Mouse (Mus musculus): Measurements from ENCODE around the gene Gabrg3. TPM values are rescaled to one million over a fixed set of nuclear protein-coding genes. Genes with fewer than 3 reads are reported as not detected.
A peak's percentile ranks its signal among the peaks of the same experiment; 100 is the strongest.

Gabrg3 gene
- polyA plus RNA-seq, 1 experiment from 2014 or later: 7.5 TPM

- H3K4me3 ChIP-seq: no peak overlapping the region
- WGBS: 17% methylated on average over 5 of the region's 5 CpGs
- no peak overlapping the region for H3K4me2 ChIP-seq
- ATAC-seq (ENCODE audit: low FRiP score, low read depth): no peak
- no peak overlapping the region for H3K9ac ChIP-seq
- no peaks in the 10 kb centered on the region for H3K9me3 ChIP-seq
- peaks cover 6% of the 10 kb centered on the region; the same call in 1 of the 2 replicates for H3K4me1 ChIP-seq (replicated peaks)
- H3K36me3 ChIP-seq: no peaks in the 10 kb centered on the region
- H3K27ac ChIP-seq (replicated peaks): no peak overlapping the region
- H3K27me3 ChIP-seq: no peaks in the 10 kb centered on the region
These were observed 233.2 kb downstream of the Gabrg3 start for GRCm38 (mm10) chr7:57153743-57154142.

DNA sequence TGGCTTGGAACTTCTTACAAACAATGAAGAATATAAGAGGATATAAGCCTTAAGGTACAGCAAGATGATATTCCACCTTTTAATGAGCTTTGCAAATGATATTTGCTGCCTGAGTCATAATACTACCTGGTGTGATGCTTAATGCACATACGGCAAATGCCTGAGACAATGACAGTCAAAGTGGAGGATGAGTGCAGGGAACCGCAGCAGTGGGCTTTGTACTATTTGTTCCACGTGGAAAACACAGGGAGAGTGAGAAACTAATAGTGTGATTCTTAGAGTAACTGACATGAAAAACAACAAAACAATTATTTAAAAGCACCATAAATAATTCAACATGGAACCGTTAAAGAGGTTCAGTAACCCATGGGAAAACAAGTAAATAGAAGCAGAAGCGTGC is 236.2 kb downstream of the Gabrg3 start:
- H3K27me3 ChIP-seq: no peaks in the 10 kb centered on the region
- no peak overlapping the region for H3K4me2 ChIP-seq
- H3K27ac ChIP-seq (replicated peaks): no peak overlapping the region
- no peak overlapping the region for H3K4me3 ChIP-seq
- WGBS: 53% methylated on average over 5 of the region's 5 CpGs
- ATAC-seq (ENCODE audit: low FRiP score, low read depth): no peak
- H3K36me3 ChIP-seq: no peaks in the 10 kb centered on the region
- H3K9me3 ChIP-seq: no peaks in the 10 kb centered on the region
- H3K9ac ChIP-seq: no peak overlapping the region
- peaks cover 6% of the 10 kb centered on the region; the same call in 1 of the 2 replicates for H3K4me1 ChIP-seq (replicated peaks)

GRCm38 (mm10) chr7:57138072-57138704 is 248.8 kb downstream of the Gabrg3 start:
- Histone ChIP-seq H3K27me3 (no peaks in the 10 kb centered on the region), H3K36me3 (no peaks in the 10 kb centered on the region), H3K9ac (no peak overlapping the region), H3K4me3 (no peak overlapping the region), H3K27ac (replicated peaks) (no peak overlapping the region), H3K9me3 (no peaks in the 10 kb centered on the region), H3K4me1 (replicated peaks) (no peaks in the 10 kb centered on the region), H3K4me2 (no peak overlapping the region)
- 89% methylated on average over 4 of the region's 4 CpGs for WGBS
- no peak for ATAC-seq (ENCODE audit: low FRiP score, low read depth)

DNA sequence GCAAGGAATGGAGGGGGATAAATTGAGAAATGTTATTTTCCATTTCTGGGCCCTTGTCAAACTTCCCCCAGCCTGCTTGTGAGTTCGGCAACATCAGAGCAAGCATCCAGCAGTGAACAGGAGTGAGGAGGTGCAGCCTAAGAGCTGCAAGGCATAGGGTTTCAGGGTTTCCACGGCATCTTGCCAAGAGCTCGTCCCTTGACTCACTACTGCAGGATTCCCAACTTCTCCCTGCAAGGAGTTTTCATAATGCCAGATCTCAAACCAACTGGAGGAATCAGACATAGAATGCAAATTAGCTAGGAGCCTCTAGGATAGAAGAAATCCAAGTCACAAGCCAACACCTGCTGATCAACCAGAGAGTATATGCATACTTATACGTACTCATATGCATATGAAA is 254.0 kb downstream of the Gabrg3 start:
- no peak for ATAC-seq (ENCODE audit: low FRiP score, low read depth)
- Histone ChIP-seq H3K9ac (no peak overlapping the region), H3K4me1 (replicated peaks) (no peaks in the 10 kb centered on the region), H3K27ac (replicated peaks) (no peak overlapping the region), H3K9me3 (no peaks in the 10 kb centered on the region), H3K36me3 (no peaks in the 10 kb centered on the region), H3K4me2 (no peak overlapping the region), H3K4me3 (no peak overlapping the region), H3K27me3 (no peaks in the 10 kb centered on the region)
- WGBS: 79% methylated on average over 4 of the region's 4 CpGs

- H3K9me3 ChIP-seq: no peaks in the 10 kb centered on the region
- H3K4me3 ChIP-seq: no peak overlapping the region
- no peaks in the 10 kb centered on the region for H3K4me1 ChIP-seq (replicated peaks)
- 88% methylated on average over 2 of the region's 2 CpGs for WGBS
- H3K27me3 ChIP-seq: no peaks in the 10 kb centered on the region
- no peak overlapping the region for H3K27ac ChIP-seq (replicated peaks)
- no peaks in the 10 kb centered on the region for H3K36me3 ChIP-seq
- no peak for ATAC-seq (ENCODE audit: low FRiP score, low read depth)
- H3K9ac ChIP-seq: no peak overlapping the region
- no peak overlapping the region for H3K4me2 ChIP-seq
These were observed 254.5 kb downstream of the Gabrg3 start for GRCm38 (mm10) chr7:57132471-57132870.

- Histone ChIP-seq H3K9me3 (no peaks in the 10 kb centered on the region), H3K9ac (no peak overlapping the region), H3K4me2 (no peak overlapping the region), H3K27ac (replicated peaks) (no peak overlapping the region), H3K27me3 (no peaks in the 10 kb centered on the region), H3K4me3 (no peak overlapping the region), H3K4me1 (replicated peaks) (no peaks in the 10 kb centered on the region), H3K36me3 (no peaks in the 10 kb centered on the region)
- no peak for ATAC-seq (ENCODE audit: low FRiP score, low read depth)
- 77% methylated on average over 3 of the region's 3 CpGs for WGBS
These were observed 286.9 kb downstream of the Gabrg3 start for GRCm38 (mm10) chr7:57100065-57100464.

GRCm38 (mm10) chr7:57082071-57082470 is 304.9 kb downstream of the Gabrg3 start:
- Histone ChIP-seq H3K27ac (replicated peaks) (no peak overlapping the region), H3K4me1 (replicated peaks) (no peaks in the 10 kb centered on the region), H3K4me2 (no peak overlapping the region), H3K27me3 (no peaks in the 10 kb centered on the region), H3K9ac (no peak overlapping the region), H3K4me3 (no peak overlapping the region), H3K9me3 (no peaks in the 10 kb centered on the region), H3K36me3 (no peaks in the 10 kb centered on the region)
- no peak for ATAC-seq (ENCODE audit: low FRiP score, low read depth)
- WGBS: 64% methylated on average over 3 of the region's 3 CpGs

DNA sequence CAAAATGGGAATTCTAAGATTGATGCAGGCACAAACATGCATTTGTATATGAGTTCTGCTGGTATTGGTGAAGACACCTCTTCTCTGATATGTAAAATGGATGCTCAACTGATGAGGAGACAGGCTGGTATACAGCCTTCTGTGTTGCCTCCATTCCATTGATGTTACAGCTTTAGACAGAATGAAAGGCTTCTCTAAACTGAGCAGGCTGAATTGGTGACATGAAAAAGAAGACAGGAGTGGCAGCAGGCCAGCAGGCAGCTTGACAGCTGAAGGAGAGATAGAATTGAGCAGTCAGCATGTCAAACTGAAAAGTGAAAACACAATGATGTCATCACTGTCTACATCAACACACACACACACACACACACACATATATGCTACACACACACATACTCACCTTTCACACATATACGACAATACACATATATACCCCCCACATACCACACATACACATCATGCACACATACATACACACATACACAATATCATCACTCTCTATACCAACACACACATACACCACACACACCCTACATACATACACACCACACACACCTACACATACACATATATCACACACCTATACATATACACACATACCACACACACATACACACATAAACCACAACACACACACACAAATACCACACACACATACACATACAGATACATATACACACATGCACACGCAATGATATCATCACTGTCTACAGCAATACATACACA is 315.4 kb downstream of the Gabrg3 start:
- 96% methylated on average over 2 of the region's 2 CpGs for WGBS
- no peak overlapping the region for H3K9ac ChIP-seq
- H3K4me1 ChIP-seq (replicated peaks): no peaks in the 10 kb centered on the region
- ATAC-seq (ENCODE audit: low FRiP score, low read depth): no peak
- H3K4me3 ChIP-seq: no peak overlapping the region
- no peaks in the 10 kb centered on the region for H3K9me3 ChIP-seq
- H3K4me2 ChIP-seq: no peak overlapping the region
- H3K27ac ChIP-seq (replicated peaks): no peak overlapping the region
- no peaks in the 10 kb centered on the region for H3K27me3 ChIP-seq
- no peaks in the 10 kb centered on the region for H3K36me3 ChIP-seq

DNA sequence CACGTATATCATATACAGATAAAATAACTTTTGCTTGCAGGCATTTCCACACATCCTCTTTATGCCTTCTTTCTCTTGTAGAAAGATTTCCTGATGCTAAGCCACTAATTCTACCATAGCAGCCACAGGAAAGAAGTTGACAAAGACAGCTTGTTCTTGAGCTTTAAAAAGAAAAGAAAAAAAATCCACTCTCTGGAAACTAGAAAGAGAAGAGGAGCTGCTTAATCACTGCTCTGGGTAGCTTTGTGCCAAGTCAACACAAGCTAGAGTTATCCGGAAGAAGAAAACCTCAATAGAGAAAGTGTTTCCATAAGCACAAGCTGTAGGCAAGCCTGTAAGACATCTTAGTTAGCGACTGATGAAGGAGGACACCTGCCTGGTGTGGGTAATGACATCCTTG is 321.6 kb downstream of the Gabrg3 start:
- Histone ChIP-seq H3K9ac (no peak overlapping the region), H3K27ac (replicated peaks) (no peak overlapping the region), H3K4me3 (no peak overlapping the region), H3K4me2 (no peak overlapping the region), H3K27me3 (no peaks in the 10 kb centered on the region), H3K36me3 (no peaks in the 10 kb centered on the region), H3K9me3 (no peaks in the 10 kb centered on the region), H3K4me1 (replicated peaks) (no peaks in the 10 kb centered on the region)
- no peak for ATAC-seq (ENCODE audit: low FRiP score, low read depth)
- WGBS: 86% methylated on average over 3 of the region's 3 CpGs

GRCm38 (mm10) chr7:57050906-57051635 is 335.9 kb downstream of the Gabrg3 start:
- Histone ChIP-seq H3K36me3 (no peaks in the 10 kb centered on the region), H3K27me3 (no peaks in the 10 kb centered on the region), H3K4me2 (no peak overlapping the region), H3K9ac (no peak overlapping the region), H3K27ac (replicated peaks) (peak overlapping the region; percentile 26; the same call in 1 of the 2 replicates), H3K4me1 (replicated peaks) (peaks cover 11% of the 10 kb centered on the region; the same call in 1 of the 2 replicates), H3K9me3 (no peaks in the 10 kb centered on the region), H3K4me3 (no peak overlapping the region)
- peak; percentile 89 for ATAC-seq (ENCODE audit: low FRiP score, low read depth)
- WGBS: 48% methylated on average over 1 of the region's 1 CpGs

GRCm38 (mm10) chr7:57037861-57038421 is 349.0 kb downstream of the Gabrg3 start:
- WGBS: 18% methylated on average over 2 of the region's 2 CpGs
- no peak overlapping the region for H3K27ac ChIP-seq (replicated peaks)

More at GRCm38 (mm10) chr7:57037861-57038421, 349.0 kb downstream of the Gabrg3 start:
- ATAC-seq (ENCODE audit: low FRiP score, low read depth): no peak; the same call in 1 of the 2 replicates
- H3K9ac ChIP-seq: no peak overlapping the region
- no peaks in the 10 kb centered on the region for H3K27me3 ChIP-seq
- H3K4me2 ChIP-seq: no peak overlapping the region
- no peaks in the 10 kb centered on the region for H3K4me1 ChIP-seq (replicated peaks)
- H3K9me3 ChIP-seq: no peaks in the 10 kb centered on the region
- no peaks in the 10 kb centered on the region for H3K36me3 ChIP-seq
- no peak overlapping the region for H3K4me3 ChIP-seq
